Mouse (Mus musculus): ENCODE results near the gene Ankrd13b.
"Not testable (repeated sequence)": the region's sequence is repeated elsewhere in the genome, so short reads cannot be mapped to it uniquely, and the experiment has no call there.

Gene Ankrd13b

DNA sequence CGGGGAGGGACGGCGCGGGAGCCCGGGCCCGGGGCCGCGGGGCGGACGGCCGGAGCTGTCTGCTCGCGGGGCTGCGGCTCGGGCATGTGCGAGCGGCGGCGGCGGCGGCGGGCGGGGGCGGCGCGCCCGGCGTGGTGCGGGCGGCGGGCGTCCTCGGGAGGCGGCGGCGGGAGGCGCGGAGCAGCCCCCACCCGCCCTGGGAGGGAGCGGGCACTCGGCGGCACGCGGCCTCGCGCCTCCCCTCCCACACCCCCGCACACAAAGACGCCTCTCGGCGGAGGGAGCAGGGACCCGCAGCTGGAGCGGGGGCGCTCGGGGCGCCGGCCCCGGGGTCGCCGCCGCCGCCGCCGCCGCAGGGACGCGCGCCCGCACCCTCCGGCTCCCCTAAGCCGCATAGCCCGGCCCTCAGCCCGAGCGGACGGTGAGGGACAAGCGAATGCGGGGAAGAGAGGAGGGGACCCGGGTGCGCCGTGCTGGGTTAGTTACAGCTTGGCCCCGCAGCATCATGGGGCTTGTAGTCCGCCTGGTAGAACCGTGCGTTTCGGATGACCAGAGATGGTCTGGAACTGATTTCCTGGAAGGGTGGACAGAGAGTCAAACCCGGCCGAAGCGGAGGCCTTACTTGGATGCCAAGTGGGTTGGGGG is at the start of gene Ankrd13b:
Gene Ankrd13b (minus strand): TSS at position 88 of the 645 bp plus-strand sequence.
- peak; percentile 64 for DNase-seq (ENCODE audit: low spot score)

DNA sequence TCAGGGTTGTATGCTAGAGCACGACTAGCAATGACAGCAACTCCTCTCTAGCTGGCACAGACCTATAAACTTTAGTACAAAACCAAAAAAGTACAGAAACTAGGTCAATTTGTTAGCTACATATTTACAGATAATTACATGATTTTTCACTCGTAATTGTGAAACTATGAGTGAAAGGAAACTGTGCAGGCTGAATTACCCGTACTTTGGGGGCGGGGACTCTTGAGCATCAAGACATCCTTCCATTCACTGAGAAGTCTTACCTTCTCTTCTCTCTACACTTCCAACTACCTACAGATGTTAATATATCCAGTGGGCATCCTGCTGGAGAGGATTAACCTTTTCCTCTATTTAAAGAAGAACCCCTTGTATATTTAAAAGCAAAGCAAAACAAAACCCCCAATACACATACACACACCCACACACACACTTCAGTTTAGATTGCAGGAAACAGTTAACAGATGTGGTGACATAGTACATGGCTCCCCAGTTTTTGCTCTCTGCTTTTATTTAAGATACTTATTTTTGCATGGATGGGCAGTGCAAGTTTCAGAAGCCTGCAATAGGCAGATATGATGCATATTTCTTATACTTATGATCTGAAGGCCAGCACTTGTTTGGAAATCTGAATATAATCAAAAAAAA is 42.8 kb upstream of the Ankrd13b start:
- DNase-seq (ENCODE audit: low spot score): no peak

DNA sequence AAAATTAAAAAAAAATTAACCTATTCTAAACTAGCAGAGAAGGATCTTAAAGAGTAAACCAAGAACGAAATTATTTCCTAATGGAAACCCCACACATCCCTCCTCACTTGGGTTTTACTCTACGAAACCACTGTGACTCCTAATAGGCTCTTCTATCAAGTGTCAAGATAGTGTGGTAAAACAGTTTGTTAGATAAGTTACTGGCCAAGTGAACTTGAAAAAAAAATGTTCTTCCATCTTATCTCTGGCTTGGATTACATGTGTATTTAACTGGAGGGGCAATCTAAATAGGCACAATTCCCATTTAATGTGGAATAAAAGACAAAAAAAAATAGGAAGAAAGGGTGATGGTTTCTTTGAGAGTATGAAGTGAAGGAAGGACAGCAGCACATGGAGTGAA is 41.4 kb upstream of the Ankrd13b start:
- no peak for DNase-seq (ENCODE audit: low spot score)

DNA sequence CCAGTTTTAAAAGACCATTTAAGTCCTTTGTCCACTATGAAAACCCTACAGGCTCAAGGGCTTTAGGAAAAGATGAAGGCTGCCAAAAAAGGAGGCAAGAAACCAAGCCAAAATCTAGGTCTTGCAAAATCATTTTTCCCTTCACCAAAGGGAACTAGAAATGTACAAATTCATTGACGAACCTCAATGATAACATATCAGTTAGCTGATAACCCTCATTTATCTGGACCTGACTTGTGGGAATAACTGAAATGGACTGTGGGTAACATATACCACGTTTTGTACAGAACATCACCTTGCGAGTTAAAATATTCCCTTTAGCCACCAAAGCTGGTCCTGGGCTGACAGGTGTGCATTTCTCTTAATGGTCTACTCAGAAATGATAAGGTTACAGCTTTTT is 40.2 kb upstream of the Ankrd13b start:
- no peak for DNase-seq (ENCODE audit: low spot score)

DNA sequence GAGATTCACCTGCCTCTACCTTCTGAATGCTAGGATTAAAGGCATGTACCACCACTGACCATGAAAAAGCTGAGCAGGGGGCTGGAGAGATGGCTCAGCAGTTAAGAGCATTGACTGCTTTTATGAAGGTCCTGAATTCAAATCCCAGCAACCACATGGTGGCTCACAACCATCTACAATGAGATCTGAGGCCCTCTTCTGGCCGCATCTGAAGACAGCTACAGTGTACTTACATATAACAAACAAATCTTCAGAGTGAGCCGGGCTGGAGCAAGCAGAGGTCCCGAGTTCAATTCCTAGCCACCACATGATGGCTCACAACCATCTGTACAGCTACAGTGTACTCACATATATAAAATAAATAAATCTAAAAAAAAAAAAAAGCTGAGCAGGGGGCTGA is 38.9 kb upstream of the Ankrd13b start:
- not testable (repeated sequence) for DNase-seq (ENCODE audit: low spot score)

DNA sequence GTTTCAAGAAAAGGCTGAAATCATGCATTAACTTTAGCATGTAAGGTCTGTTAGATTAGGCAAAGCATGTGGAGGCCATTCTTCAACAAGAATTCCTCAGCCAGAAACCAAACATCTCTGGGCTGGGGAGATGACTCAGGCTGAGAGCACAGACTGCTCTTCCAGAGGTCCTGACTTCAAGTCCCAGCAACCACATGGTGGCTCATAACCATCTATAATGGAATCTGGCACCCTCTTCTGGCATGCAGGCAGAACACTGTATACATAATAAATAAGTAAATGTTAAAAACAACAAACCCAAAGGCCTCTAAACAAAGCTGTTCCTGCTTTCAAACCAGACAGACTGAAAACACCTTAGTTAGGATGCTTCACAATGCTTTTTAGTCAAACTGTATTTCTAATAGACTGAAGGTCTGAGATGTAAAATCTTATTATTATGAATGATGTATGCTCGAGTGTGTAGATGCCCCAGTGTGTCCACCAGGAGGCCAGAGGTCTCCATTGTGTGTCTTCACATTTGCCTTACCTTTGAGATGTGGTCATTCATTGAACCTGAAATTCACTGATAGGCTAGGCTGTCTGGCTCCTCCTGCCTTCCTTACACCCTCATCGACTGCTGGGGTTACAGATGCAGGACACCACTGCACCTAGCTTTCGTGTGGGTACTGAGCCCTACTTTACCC is 36.5 kb upstream of the Ankrd13b start:
- DNase-seq (ENCODE audit: low spot score): no peak

DNA sequence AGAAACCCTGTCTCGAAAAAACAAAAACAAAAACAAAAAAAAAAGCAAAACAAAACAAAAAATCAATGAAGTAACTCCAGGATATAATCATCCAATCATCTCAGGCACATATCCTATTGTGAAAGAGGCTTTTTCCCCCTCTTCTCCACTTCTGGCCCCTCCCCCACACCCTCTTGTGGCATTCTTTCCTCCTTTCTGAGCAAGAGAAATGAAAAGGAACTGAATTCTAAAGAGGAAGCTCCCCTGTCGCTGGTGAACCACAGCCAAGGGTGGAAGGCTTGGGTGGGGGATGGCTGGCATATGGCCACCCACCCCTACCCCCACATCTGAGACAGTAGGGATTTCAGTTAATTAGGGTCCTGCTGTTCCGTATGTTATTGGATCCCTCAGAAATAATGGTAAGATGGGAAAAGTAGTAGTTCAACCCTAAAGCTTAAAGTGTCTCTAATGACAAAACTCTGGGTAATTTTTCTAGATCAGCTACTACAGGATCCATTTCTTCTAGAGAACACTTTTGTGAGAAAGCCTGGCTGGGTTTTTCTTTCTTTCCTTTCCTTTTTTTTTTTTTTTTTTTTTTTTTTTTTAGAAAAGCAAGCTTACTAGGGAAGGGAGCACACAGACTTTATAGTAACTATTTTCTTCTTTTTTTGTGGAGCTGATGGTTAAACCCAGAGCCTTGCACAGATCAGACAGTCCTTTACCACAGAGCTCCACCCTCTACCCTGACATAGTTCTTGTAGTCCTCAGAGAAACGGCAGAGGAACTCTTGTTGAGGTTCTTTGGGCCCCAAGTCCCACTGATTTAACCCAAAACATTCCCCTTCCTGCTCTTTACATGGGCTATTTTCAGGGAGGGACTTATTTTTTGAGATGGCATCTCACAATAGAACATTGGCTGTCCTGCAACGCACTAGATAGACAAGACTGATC is 31.4 kb upstream of the Ankrd13b start:
- DNase-seq (ENCODE audit: low spot score): peak; percentile 55

DNA sequence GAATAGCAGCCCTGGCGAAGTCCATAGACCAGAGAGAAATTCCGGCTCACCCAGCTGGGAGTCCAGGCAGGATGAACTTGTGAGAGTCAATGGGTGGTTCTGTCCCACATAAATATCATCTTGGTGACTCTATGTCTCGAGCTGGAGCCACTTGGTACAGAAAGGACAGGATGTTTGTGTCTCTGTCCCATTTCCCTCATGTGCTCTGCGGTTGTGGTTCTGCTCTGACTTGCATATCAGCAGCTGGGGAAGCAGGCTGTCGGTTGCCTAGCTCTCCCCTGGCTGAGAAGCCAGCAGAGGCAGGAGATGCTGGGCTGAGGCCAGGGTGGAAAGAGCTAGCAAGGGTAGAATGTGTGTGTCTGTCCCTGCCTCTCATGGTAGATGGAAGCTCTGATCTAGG is 29.6 kb upstream of the Ankrd13b start, which contains the start of gene Gm10392:
Gene Gm10392 (minus strand): TSS at position 156 of the 400 bp plus-strand sequence.
- peak; percentile 79 for DNase-seq (ENCODE audit: low spot score)

DNA sequence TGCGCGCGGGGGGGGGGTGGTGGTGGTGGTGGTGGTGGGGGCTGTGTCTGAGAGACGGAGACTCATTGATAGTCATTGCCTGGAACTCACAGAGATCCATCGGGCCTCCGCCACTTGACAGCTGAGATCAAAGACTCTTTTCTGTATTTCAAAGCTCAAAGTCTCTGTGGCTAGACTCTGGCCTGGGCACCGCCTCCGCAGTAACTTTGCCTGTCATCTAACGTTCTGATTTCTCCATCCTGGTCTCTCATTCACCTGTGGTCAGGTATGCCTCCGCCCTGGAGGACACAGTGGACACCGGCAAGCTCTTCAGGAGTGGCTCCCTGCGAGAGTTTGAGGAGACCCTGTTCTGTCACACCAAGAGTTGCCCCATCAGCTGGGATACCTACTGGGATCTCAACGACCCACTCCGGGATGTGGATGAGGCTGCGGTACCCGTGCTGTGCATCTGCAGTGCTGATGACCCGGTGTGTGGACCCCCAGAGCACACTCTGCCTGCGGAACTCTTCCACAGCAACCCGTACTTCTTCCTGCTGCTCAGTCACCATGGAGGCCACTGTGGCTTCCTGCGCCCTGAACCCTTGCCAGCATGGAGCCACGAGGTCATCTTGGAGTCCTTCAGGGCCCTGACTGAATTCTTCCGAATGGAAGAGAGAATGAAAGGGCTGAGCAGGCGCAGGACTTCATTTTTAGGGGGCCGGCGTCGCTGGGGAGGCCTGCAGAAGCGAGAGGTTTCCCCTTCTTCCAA is 28.7 kb upstream of the Ankrd13b start:
- DNase-seq (ENCODE audit: low spot score): no peak

DNA sequence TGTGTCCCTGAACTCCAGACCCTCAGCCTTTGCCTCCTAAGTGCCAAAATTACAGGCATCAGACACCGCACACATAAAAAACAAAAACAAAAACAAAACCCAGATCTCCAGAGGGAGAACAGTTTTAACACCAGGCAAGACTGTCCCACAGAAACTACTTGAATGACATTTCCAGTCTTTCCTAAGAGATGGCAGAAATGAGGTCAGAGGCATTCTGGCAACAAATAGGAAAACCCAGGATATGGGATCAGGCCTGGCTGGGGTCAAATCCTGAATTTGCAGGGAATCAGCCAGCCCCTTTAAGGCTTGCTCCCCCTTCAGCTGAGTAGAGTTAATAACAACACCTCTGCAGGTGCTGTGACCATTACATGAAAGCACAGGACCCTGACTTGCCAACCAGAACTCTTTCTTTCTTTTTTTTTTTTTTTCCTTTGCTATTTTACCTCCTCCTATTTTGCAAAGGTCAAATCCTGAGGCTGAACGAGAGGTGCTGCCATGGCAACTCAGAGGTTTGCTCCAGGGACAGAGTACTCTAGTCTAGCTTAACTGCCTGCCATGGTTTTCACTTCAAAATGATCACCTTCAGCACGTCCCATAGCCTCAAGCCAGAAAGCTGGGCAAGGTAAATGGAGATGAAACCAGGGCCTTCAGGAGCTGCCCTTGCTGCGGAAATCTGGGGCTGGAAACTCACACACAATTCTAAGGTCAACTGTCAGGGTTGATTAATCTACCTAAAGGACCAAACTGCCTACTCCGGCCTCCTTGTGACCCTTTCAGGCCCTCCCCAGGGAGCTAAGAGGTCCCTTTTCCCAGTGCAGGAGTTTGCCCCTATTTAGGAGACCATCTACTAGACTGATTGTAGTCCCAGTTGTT is 27.3 kb upstream of the Ankrd13b start:
- no peak for DNase-seq (ENCODE audit: low spot score)

DNA sequence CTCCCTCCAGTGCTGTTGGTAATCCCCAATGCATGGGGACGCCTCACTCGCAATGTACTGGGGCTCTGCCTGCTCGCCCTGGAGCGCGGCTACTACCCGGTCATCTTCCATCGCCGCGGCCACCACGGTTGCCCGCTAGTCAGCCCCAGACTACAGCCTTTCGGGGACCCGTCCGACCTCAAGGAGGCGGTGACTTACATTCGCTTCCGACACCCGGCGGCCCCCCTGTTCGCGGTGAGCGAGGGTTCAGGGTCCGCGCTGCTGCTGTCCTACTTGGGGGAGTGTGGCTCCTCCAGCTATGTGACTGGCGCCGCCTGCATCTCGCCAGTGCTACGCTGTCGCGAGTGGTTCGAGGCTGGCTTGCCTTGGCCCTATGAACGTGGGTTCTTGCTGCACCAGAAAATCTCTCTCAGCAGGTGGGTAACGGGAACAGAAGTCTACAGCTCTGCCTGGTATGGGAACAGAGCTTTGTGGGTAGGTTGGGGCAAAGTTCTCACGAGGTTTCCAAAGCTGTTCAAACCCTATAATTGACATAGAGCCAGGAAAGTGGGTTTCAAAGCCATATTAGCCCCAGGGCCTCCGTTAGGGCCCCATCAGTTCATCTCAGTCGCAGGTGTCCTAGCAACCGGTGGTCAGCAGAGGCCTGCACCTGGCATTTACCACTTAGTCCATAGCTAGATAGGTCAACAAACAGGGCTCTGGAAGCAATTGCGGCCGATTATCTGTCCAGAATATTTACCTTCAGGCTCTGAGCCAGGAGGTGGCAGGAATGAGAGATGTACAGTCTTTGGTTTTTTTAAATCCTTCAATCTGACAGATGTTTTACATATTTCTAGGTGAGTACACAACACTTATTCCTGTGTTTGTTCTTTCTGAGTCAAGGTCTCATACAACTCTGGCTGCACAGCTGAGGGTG is 26.4 kb upstream of the Ankrd13b start, which contains the start of gene Trp53i13:
Gene Trp53i13 (minus strand): TSS at position 344 of the 916 bp plus-strand sequence.
- DNase-seq (ENCODE audit: low spot score): no peak

DNA sequence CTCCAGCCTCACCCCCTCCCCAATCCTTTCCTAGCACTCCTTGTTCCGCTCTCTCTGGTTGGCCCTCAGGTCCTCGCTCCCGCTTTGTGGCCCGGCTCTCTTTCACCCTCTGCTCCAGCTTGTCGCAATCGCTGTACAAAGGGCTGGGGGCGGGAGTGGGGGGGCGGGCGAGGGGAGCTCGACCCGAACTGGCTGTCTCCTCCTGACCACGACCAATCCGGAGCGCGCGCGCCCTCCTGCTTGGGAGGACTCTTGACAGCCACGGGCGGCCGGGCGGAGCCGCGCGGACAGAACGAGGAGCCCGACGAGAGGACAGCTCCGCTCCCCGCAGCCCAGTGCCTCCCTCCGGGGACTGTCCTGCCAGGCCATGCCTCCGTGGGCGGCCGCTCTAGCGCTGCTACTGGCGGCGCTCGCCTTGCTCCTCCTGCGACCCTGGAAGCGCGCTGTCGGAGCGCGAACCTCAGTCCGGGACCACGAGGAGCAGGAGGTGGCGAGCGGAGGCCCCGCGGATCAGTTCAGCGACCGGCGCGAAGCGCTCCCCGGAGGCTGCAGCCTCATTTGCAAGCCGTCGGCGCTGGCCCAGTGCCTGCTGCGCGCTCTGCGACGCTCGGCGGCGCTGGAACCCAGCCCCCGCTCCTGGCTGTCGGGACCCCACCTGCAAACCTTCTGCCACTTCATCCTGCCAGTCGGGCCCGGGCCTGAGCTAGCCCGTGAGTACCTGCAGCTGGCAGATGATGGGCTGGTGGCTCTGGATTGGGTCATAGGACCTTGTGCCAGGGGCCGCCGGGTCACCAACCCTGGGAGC is 25.6 kb upstream of the Ankrd13b start, which contains the start of gene Abhd15:
Gene Abhd15 (plus strand): TSS at position 290 of the 805 bp plus-strand sequence.
- peak; percentile 85 for DNase-seq (ENCODE audit: low spot score)

DNA sequence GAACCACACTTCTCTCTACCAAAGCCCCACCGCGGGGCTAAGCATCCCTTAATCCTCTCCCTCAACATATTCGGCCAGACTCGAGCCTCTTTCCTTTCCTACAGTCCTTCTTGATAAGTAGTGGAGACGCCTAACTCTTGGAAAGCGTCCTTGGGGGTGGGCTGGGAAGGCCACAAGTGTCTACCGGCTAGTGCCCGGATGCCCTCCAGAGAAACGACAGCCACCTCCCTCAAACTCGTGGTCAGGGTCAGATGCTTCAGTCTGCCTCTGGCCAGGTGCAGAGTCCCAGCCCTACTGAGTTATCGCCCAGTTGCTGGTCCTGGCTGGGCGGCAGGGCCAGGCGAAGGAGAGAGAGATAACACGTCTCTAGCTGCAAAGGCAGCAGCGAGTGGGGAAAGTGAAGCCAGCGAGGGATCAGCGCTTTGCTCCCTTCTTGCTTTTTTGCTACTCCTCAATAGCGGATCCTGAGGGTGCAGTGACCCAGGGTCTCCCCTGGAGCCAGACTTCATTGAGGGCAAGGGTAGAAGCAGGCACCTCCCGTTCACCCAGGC is 24.9 kb upstream of the Ankrd13b start:
- no peak for DNase-seq (ENCODE audit: low spot score)

DNA sequence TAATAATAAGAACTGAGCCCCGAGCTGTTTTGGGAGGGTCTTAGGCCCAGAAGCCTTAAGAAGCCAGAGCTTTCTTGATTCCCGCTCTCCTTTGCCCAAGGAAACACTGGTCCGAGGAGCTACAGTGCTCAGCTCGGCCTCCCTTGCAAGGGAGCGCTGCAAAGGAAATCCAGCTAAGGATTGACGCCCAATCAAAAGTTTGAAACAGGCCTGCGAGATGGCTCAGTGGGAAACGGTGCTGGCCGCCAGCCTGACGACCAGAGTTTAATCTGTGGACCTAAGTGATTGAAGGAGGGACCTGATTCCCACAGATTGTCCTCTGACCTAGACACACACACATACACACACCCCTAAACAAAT is 24.3 kb upstream of the Ankrd13b start:
- no peak for DNase-seq (ENCODE audit: low spot score)

DNA sequence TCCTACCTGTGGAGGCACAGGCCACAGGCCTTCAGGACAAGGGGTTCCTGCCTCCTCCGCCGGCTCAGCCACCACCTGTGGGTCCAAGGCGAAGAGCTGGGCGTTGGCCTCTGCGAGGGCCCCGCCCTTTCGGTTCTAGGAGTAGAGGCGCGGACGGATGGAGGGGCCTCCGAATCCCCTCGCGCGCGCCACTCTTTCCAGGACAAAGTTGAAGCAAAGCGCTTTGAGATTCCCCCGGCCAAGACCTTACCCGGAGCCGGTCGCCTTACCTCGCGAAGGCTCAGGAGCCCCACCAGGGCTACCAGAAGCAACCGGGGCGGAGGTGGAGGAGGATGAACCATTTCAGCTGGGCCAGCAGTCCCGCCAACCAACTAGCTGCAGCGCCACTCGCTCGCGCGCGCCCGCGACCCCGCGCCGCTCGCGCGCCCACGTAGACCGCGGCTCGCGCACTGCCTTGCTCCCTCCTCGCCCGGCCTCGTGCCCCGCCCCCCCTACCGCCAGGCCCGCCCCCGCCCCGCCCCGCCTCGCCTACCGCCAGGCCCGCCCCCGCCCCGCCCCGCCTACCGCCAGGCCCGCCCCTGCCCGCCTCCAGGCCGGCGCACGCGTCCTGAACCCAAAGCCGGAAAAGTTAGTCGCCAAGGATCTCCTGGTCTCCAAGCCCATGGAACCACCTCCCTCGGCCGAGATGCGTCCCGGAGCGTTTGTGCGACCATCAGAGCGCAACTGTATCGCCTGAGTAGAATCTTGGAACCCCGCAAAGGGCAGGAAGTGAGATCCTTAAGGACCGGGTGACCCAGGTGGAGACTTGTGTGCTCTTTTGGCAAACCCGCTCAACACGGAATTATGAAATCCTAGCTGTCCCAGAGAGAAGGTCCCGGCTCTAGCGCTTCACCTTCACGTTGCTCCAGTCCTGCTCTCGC is 23.7 kb upstream of the Ankrd13b start:
- DNase-seq (ENCODE audit: low spot score): peak; percentile 84

DNA sequence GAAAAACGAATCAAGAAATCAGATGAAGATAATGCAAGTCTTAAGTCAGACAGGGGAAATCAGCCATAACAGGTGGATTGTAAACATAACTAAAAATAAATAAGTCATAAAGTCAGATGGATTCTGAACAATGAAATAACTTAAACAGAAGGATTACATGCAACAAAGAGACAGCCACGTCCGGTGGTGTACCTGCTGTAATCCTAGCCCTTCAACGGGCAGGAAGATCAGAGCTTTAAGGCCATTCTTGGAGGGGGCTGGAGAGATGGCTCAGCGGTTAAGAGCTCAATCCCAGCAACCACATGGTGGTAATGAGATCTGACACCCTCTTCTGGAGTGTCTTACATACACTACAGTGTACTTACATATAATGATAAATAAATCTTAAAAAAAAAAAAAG is 21.9 kb upstream of the Ankrd13b start:
- DNase-seq (ENCODE audit: low spot score): no peak
